Mouse (Mus musculus) liver, postnatal 0 days (tissue): ENCODE measurements at regions not wholly inside any gene's neighbourhood (a gene's known extent, or its start where the extent isn't known, plus 50 kb on each side); places are given as distances from the start of the nearest gene placed in this dataset.

ENCODE experiments used
- ATAC-seq: fragments of 200-750 bp; cut with Nextera tagmentation; 2 replicates; pipeline ENCODE4 v1.8.0; 2017; ENCODE audit warnings: mild to moderate bottlenecking, moderate library complexity
- DNase-seq: peaks from one replicate; pipeline ENCODE4 v3.0.0-alpha.2; 2016
- H3K27ac ChIP-seq: fragments of 300-500 bp; sonication (generic); 2 replicates; pipeline ENCODE4 v1.5.1; 2014; ENCODE audit warnings: antibody characterized with exemption, moderate library complexity, mild to moderate bottlenecking, low read depth
- H3K27me3 ChIP-seq: fragments of 300-500 bp; sonication (generic); 2 replicates; pipeline ENCODE4 v1.6.1; 2014; ENCODE audit warnings: low read length, control low read depth, mixed read lengths; ENCODE audit not compliant: insufficient read depth
- H3K36me3 ChIP-seq: fragments of 300-500 bp; sonication (generic); replicated peaks from 2 replicates; pipeline ENCODE4 v1.6.1; 2014; ENCODE audit warnings: mild to moderate bottlenecking, control low read depth, low read length, moderate library complexity, mixed read lengths; ENCODE audit not compliant: insufficient read depth
- H3K4me1 ChIP-seq: fragments of 300-500 bp; sonication (generic); 2 replicates; pipeline ENCODE4 v1.6.1; 2014; ENCODE audit warnings: antibody characterized with exemption, mild to moderate bottlenecking, control low read depth; ENCODE audit not compliant: insufficient read depth
- H3K4me2 ChIP-seq: fragments of 300-500 bp; sonication (generic); 2 replicates; pipeline ENCODE4 v1.6.1; 2014; ENCODE audit warnings: low read depth, mild to moderate bottlenecking, low read length, moderate library complexity, mixed read lengths
- H3K4me3 ChIP-seq: fragments of 300-500 bp; sonication (generic); 2 replicates; pipeline ENCODE4 v1.5.1; 2014; ENCODE audit warnings: low read depth, low read length
- H3K9ac ChIP-seq: fragments of 300-500 bp; sonication (generic); replicated peaks from 2 replicates; pipeline ENCODE4 v1.6.1; 2014; ENCODE audit warnings: mild to moderate bottlenecking, moderate library complexity
- H3K9me3 ChIP-seq: fragments of 300-500 bp; sonication (generic); 2 replicates; pipeline ENCODE4 v1.6.1; 2016; ENCODE audit warnings: mild to moderate bottlenecking, control low read depth, low read length, mixed read lengths
- CTCF ChIP-seq: sonication (generic); IDR thresholded peaks from 2 replicates; pipeline ENCODE4 v1.5.1; 2016; ENCODE audit warnings: antibody characterized with exemption, low read depth
- EP300 ChIP-seq: IDR thresholded peaks from 2 replicates; pipeline ENCODE4 v1.6.1; 2016; ENCODE audit warnings: antibody characterized with exemption, low read depth, mild to moderate bottlenecking
- WGBS: fragments of 180-500 bp; shearing (Covaris S2); extraction: QIAGEN DNeasy Blood & Tissue Kit; methylation state at CpG from one replicate; pipeline ENCODE4 v1.1.7; 2014; ENCODE audit not compliant: insufficient replicate concordance; 5-methylcytosine and 5-hydroxymethylcytosine counted together

DNA sequence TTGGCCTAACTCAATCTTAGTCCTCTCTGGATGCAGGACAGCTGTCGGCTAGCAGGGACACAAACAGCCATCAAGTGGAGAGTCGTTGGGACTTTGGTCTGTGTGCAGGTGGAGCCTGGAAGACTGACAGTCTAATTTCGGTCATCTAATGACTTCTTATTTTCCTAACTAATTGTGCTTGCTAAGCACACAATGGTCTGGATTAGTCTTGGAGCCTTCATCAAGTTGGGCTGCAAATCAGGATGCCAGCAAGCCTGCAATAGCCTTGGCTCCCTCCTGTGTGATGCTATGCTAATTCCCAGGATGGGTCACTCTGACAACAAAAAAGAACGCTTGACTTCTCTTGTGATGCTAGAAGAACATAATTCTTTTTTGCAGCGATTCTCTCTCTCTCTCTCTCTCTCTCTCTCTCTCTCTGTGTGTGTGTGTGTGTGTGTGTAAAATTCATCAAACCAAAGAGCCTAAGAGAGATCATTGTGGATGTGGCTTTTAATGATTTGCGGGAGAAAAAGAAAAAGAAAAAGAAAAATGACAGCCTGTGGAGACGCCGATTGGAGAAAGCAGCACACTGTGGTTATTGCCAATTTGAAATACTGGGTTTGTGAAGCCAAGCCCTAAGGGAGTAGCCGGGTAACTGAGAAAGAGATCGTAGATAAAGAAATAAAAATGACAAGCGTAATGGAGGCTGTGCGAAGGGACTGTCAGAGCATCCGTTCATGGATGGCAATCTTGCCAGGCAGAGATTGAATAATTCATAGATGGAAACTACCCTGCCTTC lies 61.5 kb upstream of the Sox4 start:
- WGBS = 63% methylated on average over 13 of the region's 13 CpGs
- H3K36me3 ChIP-seq = no peaks in the 10 kb centered on the region
- H3K27me3 ChIP-seq = no peaks in the 10 kb centered on the region
- no peak overlapping the region for H3K27ac ChIP-seq
- H3K9me3 ChIP-seq = no peaks in the 10 kb centered on the region
- ATAC-seq (no peak), DNase-seq (no peak)
- H3K4me3 ChIP-seq = no peak overlapping the region
- no peak overlapping the region for H3K9ac ChIP-seq
- TF ChIP-seq EP300 = no peak
- TF ChIP-seq CTCF = no peak
- H3K4me1 ChIP-seq = no peaks in the 10 kb centered on the region
- H3K4me2 ChIP-seq = no peak overlapping the region

DNA sequence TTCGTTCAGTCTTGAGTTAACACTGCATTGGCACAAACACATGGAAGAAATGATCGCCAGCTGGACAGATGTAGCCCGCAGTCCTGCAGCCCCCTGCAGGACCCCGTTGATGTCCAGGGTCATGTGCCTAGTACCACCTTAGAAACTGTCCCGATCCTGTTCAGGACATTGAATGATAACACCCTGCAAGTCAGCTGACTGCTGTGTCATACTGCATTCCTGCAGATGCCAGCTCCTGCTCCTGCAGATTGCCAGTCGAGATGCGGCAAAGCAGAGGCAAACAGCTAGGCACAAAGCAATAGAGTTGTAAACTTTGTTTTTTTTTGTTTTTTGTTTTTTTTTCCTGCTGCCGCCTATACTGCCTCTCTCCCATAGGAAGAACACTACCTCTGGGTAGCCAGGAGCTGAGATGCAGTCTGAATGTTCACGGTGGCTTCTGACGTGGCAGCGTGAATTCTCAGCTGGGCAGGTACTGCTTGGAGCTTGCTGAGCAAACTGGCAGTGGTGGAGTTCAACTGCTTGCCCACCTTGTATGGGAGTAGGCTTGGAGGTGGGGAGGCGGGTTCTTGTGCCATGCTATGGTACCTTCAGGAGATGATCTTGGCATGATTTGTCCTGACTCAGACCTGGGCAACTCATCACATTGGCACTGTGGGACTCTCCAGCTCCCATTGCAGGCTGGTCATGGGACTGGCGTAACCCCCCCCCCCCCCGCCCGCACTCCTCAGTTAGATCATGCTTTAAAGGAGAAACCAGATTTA lies 60.7 kb upstream of the Sox4 start:
- DNase-seq (no peak), ATAC-seq (no peak)
- no peaks in the 10 kb centered on the region for H3K27me3 ChIP-seq
- H3K4me2 ChIP-seq = no peak overlapping the region
- no peak overlapping the region for H3K9ac ChIP-seq
- TF ChIP-seq EP300 (no peak), CTCF (no peak)
- H3K27ac ChIP-seq = no peak overlapping the region
- no peaks in the 10 kb centered on the region for H3K4me1 ChIP-seq
- H3K9me3 ChIP-seq = no peaks in the 10 kb centered on the region
- H3K4me3 ChIP-seq = no peak overlapping the region
- 83% methylated on average over 15 of the region's 15 CpGs for WGBS
- no peaks in the 10 kb centered on the region for H3K36me3 ChIP-seq

DNA sequence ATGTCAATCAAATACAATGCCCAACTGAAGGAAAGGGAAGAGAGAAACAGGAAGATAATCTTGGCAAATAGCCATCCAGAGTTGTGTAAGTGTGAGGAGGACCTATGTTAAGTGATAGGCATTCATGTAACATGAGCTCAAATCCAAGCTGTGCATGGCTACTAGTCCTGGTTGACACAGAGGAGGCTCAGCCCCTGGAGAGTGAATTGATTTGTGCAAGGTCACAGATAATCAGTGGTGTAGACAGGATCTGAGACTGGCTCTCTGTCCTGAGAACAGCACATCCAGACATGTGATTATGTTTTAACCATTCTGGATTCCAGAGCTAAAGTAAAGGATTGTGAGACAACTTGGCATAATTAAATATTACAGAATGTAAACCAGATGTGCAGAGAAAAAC lies 53.0 kb upstream of the Sox4 start:
- H3K27ac ChIP-seq = no peak overlapping the region
- H3K36me3 ChIP-seq = no peaks in the 10 kb centered on the region
- no peaks in the 10 kb centered on the region for H3K9me3 ChIP-seq
- no peak for ATAC-seq
- no peak overlapping the region for H3K4me2 ChIP-seq
- H3K4me3 ChIP-seq = no peak overlapping the region
- H3K4me1 ChIP-seq = no peaks in the 10 kb centered on the region
- DNase-seq = no peak
- no peaks in the 10 kb centered on the region for H3K27me3 ChIP-seq
- TF ChIP-seq CTCF (no peak), EP300 (no peak)
- H3K9ac ChIP-seq = no peak overlapping the region
